Mouse (Mus musculus): Measurements from ENCODE around the gene Sfmbt1. TPM values are rescaled to one million over a fixed set of nuclear protein-coding genes. Genes with fewer than 3 reads are reported as not detected.

Gene Sfmbt1
- total RNA-seq, 2 experiments from 2014 or later, result 12.8 to 14.3 TPM

Other genes with a start within 250 kb of the Sfmbt1 start
- gene Dcp1a, start 235.3 kb upstream of the Sfmbt1 start, total RNA-seq (2021), result 10 to 100 TPM in 1 of 2 experiments, 1 to 10 TPM in 1; 8.9 to 11.6 TPM
- 1 to 10 TPM; 1.7 to 2.0 TPM for gene Cacna1d, start 223.4 kb upstream of the Sfmbt1 start, total RNA-seq (2021)
- 100 to 1,000 TPM in 1 of 2 experiments, 10 to 100 TPM in 1; 32.6 to 146 TPM for gene Tkt, start 166.5 kb upstream of the Sfmbt1 start, total RNA-seq (2021)
- 10 to 100 TPM; 11.2 to 13.0 TPM for gene Prkcd, start 88.6 kb upstream of the Sfmbt1 start, total RNA-seq (2021)
- 1 to 10 TPM; 7.7 to 7.9 TPM for gene Rft1, start 60.5 kb upstream of the Sfmbt1 start, total RNA-seq (2021)
- gene Tmem110, start 110.7 kb downstream of the Sfmbt1 start, total RNA-seq (2021), result 1 to 10 TPM; 6.0 to 8.5 TPM
- gene Mustn1, start 164.4 kb downstream of the Sfmbt1 start, total RNA-seq (2021), result 10 to 100 TPM; 12.5 to 14.4 TPM
- gene Itih4, start 171.6 kb downstream of the Sfmbt1 start, total RNA-seq (2021), result 1 to 10 TPM; 3.1 to 7.9 TPM
- under 1 TPM; 0.27 to 0.69 TPM for gene Itih3, start 208.9 kb downstream of the Sfmbt1 start, total RNA-seq (2021)
- gene Itih1, start 228.4 kb downstream of the Sfmbt1 start, total RNA-seq (2021), result not detected
- 1 to 10 TPM; 4.8 TPM for gene Nek4, start 236.5 kb downstream of the Sfmbt1 start, total RNA-seq (2021)